Mouse (Mus musculus) heart, embryonic 10.5 days (tissue): ENCODE measurements at regions not wholly inside any gene's neighbourhood (a gene's known extent, or its start where the extent isn't known, plus 50 kb on each side); places are given as distances from the start of the nearest gene placed in this dataset.

ENCODE experiments used
- DNase-seq: peaks from one replicate; pipeline ENCODE4 v3.0.0-alpha.2; 2017; ENCODE audit warnings: low spot score
- H3K27ac ChIP-seq: fragments of 300-500 bp; sonication (generic); 2 replicates; pipeline ENCODE4 v1.5.1; 2016; ENCODE audit warnings: mild to moderate bottlenecking
- H3K27me3 ChIP-seq: fragments of 300-500 bp; sonication (generic); 2 replicates; pipeline ENCODE4 v1.6.1; 2016; ENCODE audit warnings: mild to moderate bottlenecking; ENCODE audit not compliant: poor library complexity, insufficient read depth, severe bottlenecking
- H3K36me3 ChIP-seq: fragments of 300-500 bp; sonication (generic); 2 replicates; pipeline ENCODE4 v1.6.1; 2016; ENCODE audit warnings: mild to moderate bottlenecking, moderate library complexity
- H3K4me1 ChIP-seq: fragments of 300-500 bp; sonication (generic); 2 replicates; pipeline ENCODE4 v1.6.1; 2016; ENCODE audit warnings: mild to moderate bottlenecking
- H3K4me3 ChIP-seq: fragments of 300-500 bp; sonication (generic); 2 replicates; pipeline ENCODE4 v1.5.1; 2016; ENCODE audit warnings: mild to moderate bottlenecking, moderate library complexity
- H3K9me3 ChIP-seq: fragments of 300-500 bp; sonication (generic); 2 replicates; pipeline ENCODE4 v1.6.1; 2016; ENCODE audit warnings: mild to moderate bottlenecking, moderate library complexity
- WGBS: fragments of 180-500 bp; shearing (Covaris S2); methylation state at CpG from one replicate; pipeline ENCODE4 v1.1.7; 2016; 5-methylcytosine and 5-hydroxymethylcytosine counted together

GRCm38 (mm10) chr16:22714315-22714714 is 57.3 kb upstream of the Dgkg start:
- no peak for DNase-seq
- WGBS = 85% methylated on average over 2 of the region's 2 CpGs
- no peak overlapping the region for H3K4me3 ChIP-seq
- H3K27me3 ChIP-seq = no peaks in the 10 kb centered on the region
- no peak overlapping the region for H3K27ac ChIP-seq
- H3K9me3 ChIP-seq = no peaks in the 10 kb centered on the region
- H3K36me3 ChIP-seq = no peaks in the 10 kb centered on the region
- H3K4me1 ChIP-seq = 0 out of 2 replicates have a peak, but pooled peaks cover 3% of the 10 kb centered on the region

- Histone ChIP-seq H3K9me3 (no peaks in the 10 kb centered on the region), H3K4me3 (no peak overlapping the region), H3K36me3 (no peaks in the 10 kb centered on the region), H3K4me1 (peaks cover 19% of the 10 kb centered on the region), H3K27ac (0 out of 2 replicates have a peak overlapping the region, but pooled peaks have one; percentile 8), H3K27me3 (no peaks in the 10 kb centered on the region)
- WGBS = 42% methylated on average over 9 of the region's 9 CpGs
- no peak for DNase-seq
These were observed 51.7 kb upstream of the Dgkg start for GRCm38 (mm10) chr16:22708768-22709167.
